Mouse (Mus musculus) gastrocnemius, adult 2 months (tissue): ENCODE measurements around the gene Il20rb. TPM values are rescaled to one million over a fixed set of nuclear protein-coding genes. Genes with fewer than 3 reads are reported as not detected.

Experiments used
- DNase-seq: peaks from one replicate; pipeline ENCODE4 v3.0.0; 2022
- H3K27ac ChIP-seq: fragments of 200-600 bp; 2 replicates; pipeline ENCODE4 v1.8.1; 2022; ENCODE audit warnings: mild to moderate bottlenecking
- H3K4me3 ChIP-seq: fragments of 200-600 bp; 2 replicates; pipeline ENCODE4 v1.8.1; 2022; ENCODE audit warnings: mild to moderate bottlenecking, moderate library complexity
- CTCF ChIP-seq: fragments of 200-600 bp; IDR thresholded peaks from 2 replicates; pipeline ENCODE4 v1.8.1; 2022; ENCODE audit warnings: antibody characterized with exemption, mild to moderate bottlenecking, moderate library complexity
- intact Hi-C: fragments of 180-260 bp; cut with DNase I; formaldehyde crosslinking; loops from one replicate; pipeline ENCODE4 v1.15.1; 2025
- total RNA-seq, 2 experiments: library from RNA; stranded (reverse); gene quantifications; 2 replicates each; pipeline ENCODE4 v1.2.3; 2021

Il20rb gene
- total RNA-seq, 2 experiments from 2014 or later: 1.3 to 1.9 TPM

DNA sequence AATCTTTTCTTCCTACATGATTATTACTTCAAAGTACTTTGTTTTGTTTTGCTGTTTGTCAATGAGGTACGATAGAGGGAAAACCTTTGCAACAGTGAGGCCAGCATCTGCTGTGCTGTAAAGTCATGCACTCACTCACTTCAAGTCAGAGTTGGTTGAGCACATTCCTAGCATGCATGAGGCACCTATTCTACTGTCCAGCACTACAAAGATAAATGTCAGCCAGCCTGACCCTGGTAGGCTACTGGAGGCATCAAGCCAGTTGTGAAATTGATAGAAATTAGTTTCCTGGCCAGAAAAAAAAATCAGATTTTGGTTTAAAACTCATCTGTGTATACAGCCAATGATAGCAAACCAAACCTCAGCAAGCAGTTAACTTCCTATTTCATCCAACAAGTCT lies 4.8 kb upstream of the Il20rb start:
- peak overlapping the region; percentile 74 for H3K27ac ChIP-seq
- no peak for TF ChIP-seq CTCF
- no peak overlapping the region for H3K4me3 ChIP-seq
- intact Hi-C loops: loop anchor here (5.0 kb wide), 1 partner anchor 34 kb away; no protein-coding TSS in a partner anchor
- DNase-seq: no peak

GRCm38 (mm10) chr9:100488969-100489368 lies 2.4 kb upstream of the Il20rb start:
- intact Hi-C loops: no loop called here
- TF ChIP-seq CTCF: no peak
- Histone ChIP-seq H3K27ac (peak overlapping the region; percentile 73), H3K4me3 (no peak overlapping the region)
- no peak for DNase-seq

DNA sequence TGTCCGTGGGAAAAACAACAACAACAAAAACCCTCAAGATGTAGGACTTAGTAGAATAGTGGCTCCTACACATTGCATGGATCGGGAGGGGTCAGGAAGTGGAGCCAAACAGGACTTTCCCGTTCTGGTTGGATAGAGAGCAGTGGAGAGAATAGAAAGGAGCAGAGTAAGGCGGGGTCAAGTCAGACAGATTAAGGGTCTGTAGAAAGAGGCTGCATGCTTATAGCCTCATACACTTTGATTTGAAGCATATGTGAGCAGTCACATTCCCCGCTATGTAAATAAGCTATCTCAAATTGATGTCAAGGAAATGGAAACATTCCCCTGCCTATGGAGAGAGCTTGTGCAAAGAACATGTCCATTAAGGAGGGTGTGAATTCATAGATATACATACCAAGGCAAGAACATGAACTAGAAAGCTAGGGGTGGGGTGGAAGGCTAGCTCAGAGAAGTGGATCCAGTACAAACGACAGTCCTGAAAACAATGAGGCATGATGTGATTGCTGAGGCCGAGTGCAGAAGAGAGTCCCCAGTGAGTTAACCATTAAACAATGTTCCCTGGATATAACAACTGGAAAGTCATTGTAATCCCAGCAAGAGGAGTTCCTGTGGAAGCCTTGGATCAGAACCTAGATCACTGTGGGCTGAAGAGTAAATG lies 1.6 kb upstream of the Il20rb start:
- DNase-seq: no peak
- no peak for TF ChIP-seq CTCF
- intact Hi-C loops: no loop called here
- H3K27ac ChIP-seq: peak overlapping the region; percentile 73
- H3K4me3 ChIP-seq: no peak overlapping the region

DNA sequence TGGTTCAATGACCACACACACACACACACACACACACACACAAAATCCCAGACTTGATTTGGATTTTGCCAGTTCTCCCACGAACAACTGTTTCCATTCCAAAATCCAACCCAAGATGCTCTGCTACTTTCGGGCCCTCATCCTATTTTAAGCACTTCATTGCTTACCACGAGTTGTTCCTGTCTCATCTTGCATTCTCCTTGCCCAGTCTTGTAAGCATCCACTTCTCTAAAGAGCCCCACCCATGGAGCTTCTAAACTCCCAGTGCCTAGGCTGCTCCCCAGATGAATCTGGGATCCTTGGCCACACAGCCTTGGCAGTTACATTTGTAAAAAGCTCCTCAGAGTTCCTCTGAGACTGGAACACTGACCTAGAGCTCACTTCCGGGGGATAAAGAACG lies 3.3 kb downstream of the Il20rb start:
- intact Hi-C loops: no loop called here

DNA sequence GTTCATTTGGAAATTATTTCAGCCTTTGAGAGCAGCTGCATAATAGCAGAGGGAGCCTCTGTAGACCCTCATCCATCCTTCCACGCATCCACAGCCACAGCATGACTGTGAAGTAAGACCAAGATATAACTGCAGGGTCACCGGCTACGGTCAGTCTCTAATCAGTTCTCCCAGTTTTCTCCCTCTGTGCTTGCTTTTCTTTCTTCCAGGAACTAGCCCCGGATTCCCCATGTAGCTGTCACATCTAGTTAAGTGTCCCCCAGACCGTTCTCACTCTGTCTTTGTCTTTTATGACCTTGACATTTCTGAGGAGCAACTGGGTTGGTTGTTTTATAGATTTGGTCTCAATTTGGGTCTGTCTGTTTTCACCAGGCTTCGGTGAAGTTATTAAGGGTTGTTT lies 5.0 kb downstream of the Il20rb start:
- intact Hi-C loops: no loop called here
- Histone ChIP-seq H3K27ac (no peak overlapping the region), H3K4me3 (no peak overlapping the region)
- no peak for DNase-seq
- no peak for TF ChIP-seq CTCF

More for the DNA sequence above, 3.3 kb downstream of the Il20rb start:
- peak; percentile 40 for DNase-seq
- Histone ChIP-seq H3K4me3 (peak overlapping the region; percentile 42), H3K27ac (peak overlapping the region; percentile 65)
- TF ChIP-seq CTCF: no peak

DNA sequence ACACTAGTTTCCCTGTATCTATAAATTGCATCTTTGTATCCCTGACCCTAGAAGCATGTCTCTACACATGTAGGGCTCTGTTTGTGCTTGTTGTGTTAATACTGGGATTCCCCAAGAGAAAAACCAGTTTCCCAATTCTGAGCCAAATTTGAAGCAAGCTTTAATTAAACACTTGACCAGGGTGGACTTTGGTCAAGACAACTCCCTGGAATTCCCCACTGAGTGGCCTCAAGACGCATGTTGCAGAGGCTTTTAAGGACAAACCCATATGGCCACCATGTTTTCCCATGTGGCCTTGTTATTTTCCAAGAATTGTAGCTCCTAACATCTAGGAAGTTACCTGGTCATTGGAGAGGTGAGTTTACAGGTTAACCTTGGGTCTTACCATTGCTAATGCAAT lies 12.5 kb downstream of the Il20rb start:
- no peak for TF ChIP-seq CTCF
- intact Hi-C loops: no loop called here
- no peak for DNase-seq

DNA sequence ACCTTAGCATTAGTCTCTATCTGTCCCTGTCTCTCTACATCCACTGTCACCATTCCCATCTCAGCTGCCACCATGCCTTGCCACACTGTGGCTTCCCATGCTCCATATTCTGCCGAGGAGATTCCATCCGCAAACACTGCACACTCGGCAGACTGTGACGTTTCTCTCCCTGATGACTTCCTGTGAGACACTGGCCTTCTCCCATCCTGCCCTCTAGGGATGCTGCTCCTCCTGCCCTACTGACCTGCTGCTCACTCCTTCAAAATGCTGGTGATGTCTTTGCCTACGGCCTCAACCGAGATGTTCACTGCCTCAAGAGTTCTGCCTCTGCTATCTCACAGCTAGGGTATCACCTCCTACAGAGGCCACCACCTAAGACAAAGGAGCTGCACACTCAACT lies 13.2 kb downstream of the Il20rb start:
- H3K27ac ChIP-seq: peak overlapping the region; percentile 20
- TF ChIP-seq CTCF: no peak
- no peak overlapping the region for H3K4me3 ChIP-seq
- intact Hi-C loops: no loop called here
- no peak for DNase-seq

More for the DNA sequence above, 12.5 kb downstream of the Il20rb start:
- Histone ChIP-seq H3K27ac (no peak overlapping the region), H3K4me3 (no peak overlapping the region)

DNA sequence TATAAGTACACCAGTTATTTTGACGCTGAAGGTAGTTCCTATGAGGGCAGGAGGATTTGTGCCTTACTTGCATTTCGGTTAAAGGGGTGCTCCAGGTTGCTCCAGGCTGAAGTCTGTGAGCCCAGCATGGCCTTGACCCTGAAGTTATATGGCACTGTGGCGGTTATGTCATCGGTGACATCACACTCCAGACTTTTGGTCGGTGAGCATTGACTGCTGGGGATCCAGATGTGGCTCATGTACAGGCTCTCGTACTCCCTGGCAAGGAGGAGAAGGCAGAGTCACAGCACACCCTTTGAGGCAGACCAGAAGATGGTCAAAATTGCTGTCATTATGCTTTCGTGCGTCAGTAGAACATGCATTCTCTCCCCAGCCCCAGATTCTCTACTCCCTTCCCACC lies 13.7 kb downstream of the Il20rb start:
- intact Hi-C loops: no loop called here
- DNase-seq: no peak
- TF ChIP-seq CTCF: no peak
- no peak overlapping the region for H3K4me3 ChIP-seq
- H3K27ac ChIP-seq: no peak overlapping the region

DNA sequence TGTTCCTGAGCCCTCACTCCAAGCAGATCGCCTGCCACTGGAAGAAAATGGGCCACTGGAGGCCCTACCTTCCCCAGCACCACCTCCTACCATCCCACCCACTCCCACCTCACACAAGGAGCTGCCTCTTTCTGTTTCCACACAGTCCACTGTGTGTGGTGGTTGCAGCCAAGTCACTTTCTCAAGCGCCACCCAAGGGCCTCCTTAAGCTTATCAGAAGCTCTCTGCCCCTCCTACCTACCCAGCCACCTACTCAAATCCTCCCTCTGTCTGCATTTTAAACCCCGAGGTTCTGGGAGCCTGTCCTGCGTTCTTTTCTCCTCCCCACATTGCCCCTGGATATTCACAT lies 15.0 kb downstream of the Il20rb start:
- intact Hi-C loops: loop anchor here (2.0 kb wide), 1 partner anchor 35 kb away; no protein-coding TSS in a partner anchor
- TF ChIP-seq CTCF: no peak
- H3K4me3 ChIP-seq: no peak overlapping the region
- peak; percentile 44 for DNase-seq
- peak overlapping the region; percentile 85 for H3K27ac ChIP-seq

GRCm38 (mm10) chr9:100470936-100471604 lies 15.5 kb downstream of the Il20rb start:
- peak overlapping the region; percentile 85 for H3K27ac ChIP-seq
- intact Hi-C loops: loop anchor here (2.0 kb wide), 1 partner anchor 36 kb away; no protein-coding TSS in a partner anchor
- TF ChIP-seq CTCF: peak; percentile 18; the same call in 1 of the 2 replicates
- H3K4me3 ChIP-seq: peak overlapping the region; percentile 25; the same call in 1 of the 2 replicates
- DNase-seq: peak; percentile 92

DNA sequence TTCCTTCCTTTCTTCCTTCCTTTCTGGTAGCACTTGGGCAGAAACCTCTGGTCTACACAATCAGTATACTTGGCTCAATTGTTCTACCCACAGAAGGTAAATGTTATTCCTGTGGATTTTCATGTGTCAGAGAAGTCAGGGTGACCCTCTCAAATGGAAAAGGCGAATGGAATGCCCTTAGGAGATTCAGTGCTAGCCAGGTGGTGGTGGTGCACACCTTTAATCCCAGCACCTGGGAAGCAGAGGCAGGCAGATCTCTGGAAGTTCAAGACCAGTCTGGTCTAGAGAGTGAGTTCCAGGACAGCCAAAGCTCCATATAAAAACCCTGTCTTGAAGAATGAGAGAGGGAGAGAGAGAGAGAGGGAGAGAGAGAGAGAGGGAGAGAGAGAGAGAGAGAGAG lies 16.4 kb downstream of the Il20rb start:
- DNase-seq: no peak
- no peak for TF ChIP-seq CTCF
- peak overlapping the region; percentile 82 for H3K27ac ChIP-seq
- intact Hi-C loops: loop anchor here (2.0 kb wide), 1 partner anchor 37 kb away; no protein-coding TSS in a partner anchor
- H3K4me3 ChIP-seq: no peak overlapping the region

- intact Hi-C loops: loop anchor here (2.0 kb wide), 1 partner anchor 37 kb away; no protein-coding TSS in a partner anchor
- Histone ChIP-seq H3K4me3 (no peak overlapping the region), H3K27ac (peak overlapping the region; percentile 82)
- no peak for DNase-seq
- TF ChIP-seq CTCF: no peak
Measured at GRCm38 (mm10) chr9:100469681-100470080, 16.9 kb downstream of the Il20rb start.

DNA sequence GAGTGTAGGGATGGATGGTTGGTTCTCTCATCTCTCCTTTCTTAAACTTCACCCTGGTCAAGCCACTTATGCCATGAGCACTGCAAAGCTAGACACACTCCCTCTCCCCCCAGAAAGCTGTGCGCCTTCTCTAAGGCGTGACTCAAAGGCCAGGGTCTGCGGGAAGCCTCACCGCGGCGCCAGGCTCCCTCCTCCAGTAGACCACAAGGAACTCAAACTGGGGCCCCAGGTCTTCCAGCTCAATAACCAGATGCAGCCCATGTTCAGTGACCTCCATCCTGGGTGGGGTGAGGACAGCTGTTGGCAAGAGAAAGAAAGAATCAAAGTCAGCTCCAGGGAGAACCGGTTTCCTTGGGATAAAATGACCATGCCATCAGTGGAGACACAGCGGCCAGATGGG lies 18.4 kb downstream of the Il20rb start:
- intact Hi-C loops: no loop called here
- no peak overlapping the region for H3K4me3 ChIP-seq
- H3K27ac ChIP-seq: peak overlapping the region; percentile 84
- DNase-seq: no peak
- no peak for TF ChIP-seq CTCF
